Mouse (Mus musculus): Measurements from ENCODE around the gene Mdm4.

Mdm4 gene

GRCm38 (mm10) chr1:133030461-133030860 is at the start of gene Mdm4:
Gene Mdm4, minus strand, starts transcription at chr1:133030561.
- no peak for DNase-seq (ENCODE audit: low spot score)

GRCm38 (mm10) chr1:133080079-133080561 is 49.8 kb upstream of the Mdm4 start:
- no peak for DNase-seq (ENCODE audit: low spot score)

DNA sequence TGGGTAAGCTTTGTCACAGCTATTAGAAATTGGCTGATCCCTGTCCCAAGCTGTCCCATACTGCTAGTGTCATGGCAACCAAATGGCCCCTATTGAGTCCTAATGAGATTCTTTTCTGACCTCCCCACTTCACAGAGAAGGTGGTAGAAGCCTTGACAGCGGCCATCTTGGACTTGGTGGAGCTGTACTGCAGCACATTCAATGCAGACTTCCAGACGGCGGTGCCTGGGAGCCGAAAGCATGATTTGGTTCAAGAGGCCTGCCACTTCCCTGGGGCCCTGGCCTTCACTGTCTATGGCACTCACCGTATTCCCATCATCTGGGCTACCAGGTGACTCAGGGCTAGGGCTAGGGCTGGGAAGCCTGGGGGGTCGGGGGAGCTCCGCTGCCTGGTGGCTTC is 49.1 kb upstream of the Mdm4 start:
- DNase-seq (ENCODE audit: low spot score): no peak

DNA sequence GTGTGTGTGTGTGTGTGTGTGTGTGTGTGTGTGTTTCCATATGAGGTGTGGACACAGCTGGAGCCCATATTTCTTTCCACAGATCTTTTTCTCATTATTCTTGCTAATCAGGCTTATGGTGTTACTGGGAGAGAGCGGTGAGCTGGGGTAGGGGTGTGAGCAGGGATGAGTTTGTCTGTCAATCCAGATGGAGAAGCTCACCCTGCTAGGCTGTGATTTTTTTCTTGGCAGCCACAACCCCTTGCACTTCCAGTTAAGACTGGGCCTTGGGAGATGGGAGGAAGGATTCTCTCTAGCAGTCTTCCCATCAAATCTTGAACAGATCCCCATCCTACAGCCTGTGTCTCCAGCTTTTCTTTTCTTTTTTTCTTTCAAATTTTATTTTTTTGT is 48.0 kb upstream of the Mdm4 start:
- no peak for DNase-seq (ENCODE audit: low spot score)

DNA sequence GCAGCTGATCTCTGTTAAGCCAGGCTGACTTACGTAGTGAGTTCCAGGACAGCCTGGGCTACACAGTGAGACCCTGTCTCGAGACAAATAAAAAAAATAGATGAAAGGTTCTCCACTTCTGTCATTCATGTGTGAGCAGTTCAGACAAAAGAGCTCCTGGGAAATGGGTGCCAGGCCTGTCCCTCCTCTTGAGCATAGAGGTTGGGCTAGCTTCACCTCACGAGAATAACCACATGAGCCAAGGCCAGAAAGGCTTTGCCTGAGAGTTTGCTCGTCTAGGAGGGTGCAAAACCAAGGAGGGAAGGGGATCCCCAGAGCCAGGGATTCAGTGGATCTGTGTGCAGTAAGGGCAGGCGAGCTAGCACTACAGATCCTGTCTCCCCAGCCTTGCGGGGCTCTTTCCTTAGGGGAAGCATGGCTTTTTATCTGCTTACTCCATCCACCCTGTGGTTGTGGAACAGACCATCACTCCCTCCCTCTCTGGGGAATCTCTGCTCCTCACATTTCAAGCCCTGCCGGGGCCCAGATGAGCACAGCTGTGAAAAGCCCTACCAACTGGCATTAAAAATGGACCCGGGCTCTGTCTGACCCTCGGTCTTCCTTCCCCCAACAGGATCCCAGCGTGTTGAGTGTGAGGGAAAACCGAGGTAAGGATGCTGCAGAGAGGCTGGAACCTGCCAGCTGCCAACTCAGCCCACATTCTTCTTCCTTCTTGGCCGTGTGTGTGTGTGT is 47.4 kb upstream of the Mdm4 start:
- DNase-seq (ENCODE audit: low spot score): no peak

GRCm38 (mm10) chr1:133076681-133077514 is 46.5 kb upstream of the Mdm4 start:
- no peak for DNase-seq (ENCODE audit: low spot score)

GRCm38 (mm10) chr1:133075651-133076400 is 45.5 kb upstream of the Mdm4 start:
- no peak for DNase-seq (ENCODE audit: low spot score)

GRCm38 (mm10) chr1:133074541-133074940 is 44.2 kb upstream of the Mdm4 start:
- no peak for DNase-seq (ENCODE audit: low spot score)

DNA sequence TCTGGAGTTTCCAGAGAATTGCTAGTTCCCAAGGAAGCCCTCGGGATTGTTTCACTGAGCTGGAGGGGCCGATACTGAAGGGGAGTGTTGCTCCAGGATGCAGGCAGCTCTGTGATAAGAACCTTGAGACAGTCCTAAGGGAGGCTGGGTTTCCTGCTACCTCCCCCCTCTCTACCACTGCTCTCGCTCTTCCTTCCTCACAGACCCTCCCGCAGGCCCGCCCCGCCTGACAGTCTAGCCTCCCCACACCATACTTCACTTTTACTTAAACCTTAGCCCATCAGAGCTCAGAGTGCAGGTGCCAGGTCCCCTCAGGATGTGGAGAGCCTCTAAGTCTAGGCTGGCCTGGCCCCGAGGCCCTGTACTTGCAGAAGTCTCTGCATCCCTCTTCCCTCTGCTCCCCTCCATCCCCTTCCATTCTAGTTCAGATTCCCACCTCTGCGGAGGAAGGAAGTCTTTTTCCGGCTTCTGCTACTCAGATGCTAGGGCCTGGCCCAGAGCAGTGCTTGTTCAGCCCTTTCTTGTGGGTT is 43.0 kb upstream of the Mdm4 start:
- DNase-seq (ENCODE audit: low spot score): no peak

- no peak for DNase-seq (ENCODE audit: low spot score)
These were observed 41.5 kb upstream of the Mdm4 start for GRCm38 (mm10) chr1:133071666-133072381.

DNA sequence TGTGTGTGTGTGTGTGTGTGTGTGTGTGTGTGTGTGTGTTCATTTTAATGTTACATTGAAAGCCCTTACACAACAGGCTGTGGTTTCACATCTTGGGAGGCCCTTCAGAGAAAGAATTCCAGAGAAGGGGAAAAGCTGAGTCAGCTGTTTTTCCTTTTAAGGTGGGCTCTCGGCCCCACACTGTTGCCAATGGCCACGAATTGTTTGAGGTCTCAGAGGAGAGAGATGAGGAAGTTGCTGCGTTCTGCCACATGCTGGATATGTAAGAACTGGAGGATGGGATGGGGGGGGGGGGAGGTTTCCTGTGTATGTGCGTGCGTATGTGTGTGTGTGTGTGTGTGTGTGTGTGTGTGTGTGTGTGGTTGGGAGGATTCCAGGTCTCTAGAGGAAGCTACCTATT is 39.8 kb upstream of the Mdm4 start:
- DNase-seq (ENCODE audit: low spot score): no peak

- DNase-seq (ENCODE audit: low spot score): no peak
These were observed 39.1 kb upstream of the Mdm4 start for GRCm38 (mm10) chr1:133069275-133070120.

DNA sequence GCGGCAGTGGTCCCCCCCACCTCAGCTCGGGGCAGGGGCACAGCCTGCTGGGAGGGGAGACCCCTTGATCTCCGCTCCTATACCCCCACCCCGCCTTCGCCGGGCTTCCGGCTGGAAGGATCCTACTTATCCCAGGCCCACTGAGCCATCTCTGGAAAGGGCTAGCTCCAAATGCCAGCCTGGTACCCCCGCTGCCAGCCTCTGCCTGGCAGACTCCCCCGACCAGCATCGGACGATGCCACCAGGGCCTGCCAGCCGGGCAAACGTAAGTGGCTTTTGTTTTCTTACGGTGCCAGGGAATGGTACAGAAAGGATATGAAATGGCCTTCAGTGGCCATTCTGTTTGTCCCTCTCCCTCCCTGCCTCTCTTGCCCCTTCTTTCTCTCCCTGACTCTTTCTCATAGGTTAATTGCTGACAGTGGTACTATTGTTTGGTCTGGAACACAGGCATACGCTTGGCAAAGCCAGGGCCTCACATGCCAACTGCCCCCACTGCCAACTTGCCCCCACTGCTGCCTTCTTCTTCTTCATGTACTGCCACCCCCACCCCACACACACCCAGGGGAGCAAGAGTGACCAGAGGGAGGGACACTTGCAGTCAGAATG is 38.4 kb upstream of the Mdm4 start:
- no peak for DNase-seq (ENCODE audit: low spot score)

DNA sequence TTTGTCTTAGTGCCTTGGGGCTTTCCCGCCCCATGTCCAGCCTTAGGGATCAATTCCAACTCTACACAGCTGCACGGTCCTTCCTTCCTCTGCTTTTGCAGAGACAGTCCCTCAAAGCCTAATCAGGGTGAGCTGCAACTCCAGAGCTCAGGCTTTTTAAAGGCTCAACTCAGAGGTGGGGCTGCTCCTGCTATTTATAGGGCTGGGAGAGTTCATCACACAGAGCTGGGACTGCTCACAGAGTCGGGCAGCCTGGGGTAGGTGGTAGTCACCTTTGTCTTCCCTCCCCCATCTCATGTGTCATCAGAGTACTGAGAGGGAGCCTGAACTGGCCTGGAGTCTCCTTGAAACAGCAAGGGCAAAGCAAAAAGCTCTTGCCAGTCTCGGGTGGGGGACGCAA is 37.9 kb upstream of the Mdm4 start:
- DNase-seq (ENCODE audit: low spot score): no peak

GRCm38 (mm10) chr1:133063164-133063563 is 32.8 kb upstream of the Mdm4 start:
- no peak for DNase-seq (ENCODE audit: low spot score)

GRCm38 (mm10) chr1:133060681-133061080 is 30.3 kb upstream of the Mdm4 start:
- DNase-seq (ENCODE audit: low spot score): no peak

DNA sequence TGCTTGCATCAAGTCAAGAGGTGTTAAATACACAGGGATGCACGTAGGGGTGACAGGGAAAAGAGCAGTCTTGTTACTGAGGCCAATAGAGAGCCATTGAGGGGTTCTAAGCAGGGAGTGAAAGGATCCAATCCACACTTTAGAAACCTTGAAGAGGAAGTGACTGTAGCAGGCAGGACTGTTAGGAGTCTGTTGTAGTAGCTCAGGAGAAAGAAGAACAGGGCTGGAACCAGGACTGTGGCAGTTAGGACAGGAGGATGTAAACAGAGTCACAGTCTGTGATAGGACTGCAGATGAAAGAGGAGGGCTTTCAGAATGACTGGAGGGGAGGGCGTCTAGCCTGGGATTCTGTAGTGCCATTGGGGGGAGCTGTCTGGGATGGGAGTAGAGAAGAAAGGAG is 29.2 kb upstream of the Mdm4 start:
- no peak for DNase-seq (ENCODE audit: low spot score)

- DNase-seq (ENCODE audit: low spot score): no peak
These were observed 27.1 kb upstream of the Mdm4 start for GRCm38 (mm10) chr1:133057345-133058034.

DNA sequence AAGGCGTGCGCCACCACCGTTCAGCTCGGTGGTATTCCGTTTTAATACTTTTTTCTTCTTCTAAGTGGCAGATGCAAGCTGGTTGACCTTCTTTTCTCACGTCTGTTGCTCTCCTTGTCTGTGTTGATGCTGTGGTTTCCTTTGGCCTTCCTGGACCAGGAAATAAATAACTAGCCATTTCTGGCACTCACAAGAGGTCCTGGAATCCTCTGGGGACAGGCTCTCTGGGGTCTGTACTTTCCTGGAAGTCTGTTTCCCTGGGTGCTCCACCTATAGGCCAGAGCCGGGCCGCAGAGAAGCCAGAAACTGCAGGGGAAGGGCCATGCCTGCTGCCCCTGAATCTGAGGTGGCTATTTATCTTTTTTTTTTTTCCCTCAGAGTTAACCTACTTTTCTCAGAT is 24.0 kb upstream of the Mdm4 start:
- DNase-seq (ENCODE audit: low spot score): no peak

DNA sequence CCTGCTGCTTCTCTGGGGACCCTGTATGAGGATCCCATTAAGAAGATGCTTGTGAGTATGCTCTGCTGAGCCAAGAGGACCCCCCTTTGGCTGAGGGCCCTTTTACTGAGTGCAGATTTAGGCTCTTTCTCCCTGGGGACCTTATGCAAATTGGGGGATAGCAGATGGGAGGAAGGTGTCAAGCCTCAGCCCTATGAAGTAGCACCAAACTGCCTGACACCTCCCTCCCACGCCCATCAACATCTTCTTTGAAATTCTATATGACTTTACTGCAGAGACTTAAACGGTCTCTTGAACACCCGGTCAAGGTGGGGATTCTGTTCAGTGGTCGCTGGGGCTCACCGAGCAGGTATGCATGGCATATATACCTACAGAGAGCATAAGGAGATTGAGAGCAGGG is 22.7 kb upstream of the Mdm4 start:
- DNase-seq (ENCODE audit: low spot score): no peak

All from ovary, postnatal 10 days (tissue).